8 mouse cellular contexts compared by ENCODE assay signal in the genomic region with DNA sequence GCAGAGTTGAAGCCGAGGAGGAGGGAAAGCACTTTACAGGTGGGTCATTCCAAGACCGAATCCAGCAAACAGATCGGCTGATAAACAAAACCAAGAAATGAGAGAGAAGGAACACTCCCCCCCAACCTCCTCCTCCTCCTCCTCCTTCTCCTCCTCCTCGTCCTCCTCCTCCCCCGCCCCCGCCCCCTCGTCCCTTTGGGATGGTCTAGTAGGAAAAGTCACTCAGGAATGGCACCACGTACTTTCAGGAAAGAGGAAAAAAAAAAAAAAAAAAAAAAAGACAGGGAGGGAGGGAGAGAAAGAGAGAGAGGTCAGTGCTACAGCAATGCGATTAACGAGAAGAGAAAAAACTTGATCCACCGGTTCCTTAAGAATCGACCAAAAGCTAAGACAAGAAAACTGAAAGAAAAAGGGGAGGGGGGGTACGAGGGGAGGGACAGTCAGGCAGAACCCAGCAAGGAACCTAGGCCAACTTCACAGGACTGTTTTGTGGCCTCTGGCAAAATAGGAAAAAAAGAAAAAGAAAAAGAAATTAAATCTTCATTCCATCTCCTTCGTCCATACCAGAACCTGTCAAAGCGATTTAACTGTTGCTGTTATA. TPM values are rescaled to one million over a fixed set of nuclear protein-coding genes. Genes with fewer than 3 reads are reported as not detected.
DNase-seq lines count a peak whose midpoint lies in the region; ATAC-seq and TF ChIP-seq lines count a peak whose summit lies in the region.

No protein-coding gene starts in this region.

- peak overlapping the region; percentile 67 for H3K4me2 ChIP-seq in lung, embryonic 14.5 days
- H3K4me2 ChIP-seq in hindbrain, postnatal 0 days (ENCODE audit: low read depth, low read length): peak overlapping the region; percentile 90
- H3K4me2 ChIP-seq in midbrain, embryonic 15.5 days: peak overlapping the region; percentile 82

- under 1% methylated on average over 15 of the region's 15 CpGs for WGBS in lung, embryonic 14.5 days
- 2% methylated on average over 15 of the region's 15 CpGs for WGBS in hindbrain, postnatal 0 days
- under 1% methylated on average over 14 of the region's 15 CpGs for WGBS in midbrain, embryonic 15.5 days

- H3K4me1 ChIP-seq in lung, embryonic 14.5 days (ENCODE audit: insufficient read depth): no peaks in the 10 kb centered on the region
- 0 out of 2 replicates have a peak, but pooled peaks cover 3% of the 10 kb centered on the region for H3K4me1 ChIP-seq in hindbrain, postnatal 0 days (ENCODE audit: insufficient read depth, low read length)
- peaks cover 15% of the 10 kb centered on the region for H3K4me1 ChIP-seq in midbrain, embryonic 15.5 days

- peak overlapping the region; percentile 73 for H3K4me3 ChIP-seq in lung, embryonic 14.5 days (ENCODE audit: low read depth, low read length)
- H3K4me3 ChIP-seq in hindbrain, postnatal 0 days (ENCODE audit: low read length): peak overlapping the region; percentile 64
- peak overlapping the region; percentile 97 for H3K4me3 ChIP-seq in midbrain, embryonic 15.5 days

- no peak for ATAC-seq in lung, embryonic 14.5 days (ENCODE audit: insufficient read depth)
- no peak for ATAC-seq in hindbrain, postnatal 0 days
- ATAC-seq in midbrain, embryonic 15.5 days (replicated peaks): no peak
- ATAC-seq in activated CD4-positive, CD25-positive, alpha-beta regulatory T cell, adult 4 months: no peak

- no peaks in the 10 kb centered on the region for H3K36me3 ChIP-seq in lung, embryonic 14.5 days (ENCODE audit: insufficient read depth)
- H3K36me3 ChIP-seq in hindbrain, postnatal 0 days (ENCODE audit: insufficient read depth, low read length): no peaks in the 10 kb centered on the region
- no peaks in the 10 kb centered on the region for H3K36me3 ChIP-seq in midbrain, embryonic 15.5 days (replicated peaks)

- DNase-seq in lung, embryonic 14.5 days: peak; percentile 56
- DNase-seq in lung, postnatal 10 days: no peak
- peak; percentile 4 for DNase-seq in embryo, embryonic 11.5 days (ENCODE audit: low read depth, low spot score)
- no peak for DNase-seq in hindbrain, postnatal 0 days (ENCODE audit: low spot score)
- DNase-seq in layer of hippocampus, adult 9-10 months (ENCODE audit: low spot score): no peak
- DNase-seq in right cerebral cortex, adult 2 months (ENCODE audit: low spot score in 2 of 2): no peak

- no peak for TF ChIP-seq CTCF in lung, embryonic 14.5 days (IDR thresholded peaks at IDR 0.05; ENCODE audit: low read depth)
- no peak for TF ChIP-seq CTCF in hindbrain, postnatal 0 days (IDR thresholded peaks at IDR 0.05; ENCODE audit: low read depth)

- H3K9ac ChIP-seq in lung, embryonic 14.5 days: peak overlapping the region; percentile 48
- peak overlapping the region; percentile 53; the same call in 1 of the 2 replicates for H3K9ac ChIP-seq in hindbrain, postnatal 0 days (replicated peaks; ENCODE audit: low read length)
- H3K9ac ChIP-seq in midbrain, embryonic 15.5 days: peak overlapping the region; percentile 53; the same call in 1 of the 2 replicates

- H3K27ac ChIP-seq in lung, embryonic 14.5 days (ENCODE audit: low read depth): peak overlapping the region; percentile 58; the same call in 1 of the 2 replicates
- peak overlapping the region; percentile 36; the same call in 1 of the 2 replicates for H3K27ac ChIP-seq in hindbrain, postnatal 0 days
- H3K27ac ChIP-seq in midbrain, embryonic 15.5 days: 0 out of 2 replicates have a peak overlapping the region, but pooled peaks have one; percentile 89

- H3K27me3 ChIP-seq in lung, embryonic 14.5 days (ENCODE audit: insufficient read depth, low read length): no peaks in the 10 kb centered on the region
- no peaks in the 10 kb centered on the region for H3K27me3 ChIP-seq in hindbrain, postnatal 0 days (ENCODE audit: insufficient read depth, low read length)
- H3K27me3 ChIP-seq in midbrain, embryonic 15.5 days (replicated peaks): no peaks in the 10 kb centered on the region

- H3K9me3 ChIP-seq in lung, embryonic 14.5 days (ENCODE audit: low read depth, low read length): no peaks in the 10 kb centered on the region
- H3K9me3 ChIP-seq in hindbrain, postnatal 0 days (ENCODE audit: low read length): no peaks in the 10 kb centered on the region
- H3K9me3 ChIP-seq in midbrain, embryonic 15.5 days: no peaks in the 10 kb centered on the region

RNA-seq across cellular contexts. Expression of a gene that starts 1.1 kb away (rescaled TPM):
- 2.9 and 3.4 TPM in 2 replicates for polyA plus RNA-seq in lung, embryonic 14.5 days (2014; fragmentation: Nextera tagmentation; extraction: Ambion mirVana)
- total RNA-seq in hindbrain, postnatal 0 days (2014; rRNA removed): 3.3 and 4.0 TPM in 2 replicates
- polyA plus RNA-seq in hindbrain, postnatal 0 days (2015; fragmentation: Nextera tagmentation; extraction: Ambion mirVana): 0.94 and 1.8 TPM in 2 replicates
- polyA plus RNA-seq in midbrain, embryonic 15.5 days (2015; fragmentation: Nextera tagmentation; extraction: Ambion mirVana): 4.2 and 4.4 TPM in 2 replicates
- 100 to 1,000 TPM; 457 to 622 TPM for polyA plus RNA-seq in activated CD4-positive, CD25-positive, alpha-beta regulatory T cell, adult 4 months (2017; shearing (Covaris generic))

Comparison
In these comparisons a context has a peak if more than half of its experiments do, and no peak if none do; other contexts are left out.
1. DNase-seq: peak in lung, embryonic 14.5 days (single experiment) and embryo, embryonic 11.5 days (single experiment); none in lung, postnatal 10 days (single experiment), hindbrain, postnatal 0 days (single experiment), layer of hippocampus, adult 9-10 months (single experiment) and right cerebral cortex, adult 2 months (0 of 2).
2. H3K27ac ChIP-seq: peak in every context shown above with its lines; median percentile 89 in midbrain, embryonic 15.5 days; 58 in lung, embryonic 14.5 days; 36 in hindbrain, postnatal 0 days.
3. RNA of a gene that starts 1.1 kb away (polyA plus RNA-seq): 457 to 622 TPM in activated CD4-positive, CD25-positive, alpha-beta regulatory T cell, adult 4 months; 4.2 to 4.4 TPM in midbrain, embryonic 15.5 days, 2.9 to 3.4 TPM in lung, embryonic 14.5 days and 0.94 to 1.8 TPM in hindbrain, postnatal 0 days; every median in the first group is over 10 times any median in the second.
4. Peak in every context shown above with its lines, with median percentiles within 50 percentile points of each other: H3K4me2 ChIP-seq, H3K4me3 ChIP-seq and H3K9ac ChIP-seq.